Mouse (Mus musculus): ENCODE measurements around the gene Mttp.

DNA sequence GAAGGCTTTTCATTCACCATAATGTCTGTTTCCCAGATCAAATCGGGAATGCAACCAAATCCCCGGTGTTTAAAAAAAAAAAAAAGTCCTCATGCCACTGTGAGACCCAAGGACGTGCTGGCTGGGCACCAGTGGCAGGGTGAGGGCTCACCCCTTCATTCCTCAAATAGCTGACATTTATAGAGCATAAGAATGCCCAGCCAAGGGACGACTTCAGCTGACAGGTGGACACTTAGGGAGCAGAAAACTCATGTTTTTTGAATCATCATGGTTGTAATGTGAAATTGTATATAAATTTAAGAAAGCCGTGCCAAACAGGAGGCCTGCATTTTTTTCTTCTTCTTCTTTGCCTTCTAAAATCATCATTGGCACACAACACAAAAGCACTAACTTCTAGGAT lies 39.7 kb downstream of the Mttp start:
- TF ChIP-seq CTCF (IDR thresholded peaks at IDR 0.05; ENCODE audit: low read depth) (no peak), EP300 (IDR thresholded peaks at IDR 0.05; ENCODE audit: low read depth) (no peak)
